Mouse (Mus musculus): ENCODE measurements around the gene Rab43.

- no peak for TF ChIP-seq POLR2A (IDR thresholded peaks at IDR 0.05; ENCODE audit: low read depth, low read length)
- no peak for TF ChIP-seq CTCF (IDR thresholded peaks at IDR 0.05; ENCODE audit: extremely low read depth, insufficient read length, insufficient replicate concordance, low read depth, low read length)
These were observed 61.6 kb downstream of the Rab43 start for GRCm38 (mm10) chr6:87750184-87750910.

All from small intestine, adult 2 months (tissue).